Mouse (Mus musculus): ENCODE results near the gene Sash1.

DNA sequence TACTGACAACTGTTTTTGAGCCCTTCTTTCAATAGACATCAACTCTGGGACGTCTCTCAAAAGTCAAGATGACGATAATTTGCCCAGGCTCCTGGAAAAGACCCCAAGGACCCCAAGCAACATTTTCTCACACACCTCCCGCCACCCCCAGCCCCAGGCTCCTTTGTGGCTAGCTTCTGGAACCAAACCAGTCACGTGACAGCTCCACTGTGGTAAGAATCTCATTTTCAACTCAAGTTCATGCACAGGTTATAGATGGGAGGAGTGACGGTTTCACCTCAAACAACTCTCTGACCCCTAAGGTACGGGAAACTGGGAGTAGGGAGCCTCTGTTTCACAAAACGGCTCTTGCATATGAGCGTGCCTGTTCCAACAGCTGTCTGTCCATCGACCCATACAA lies 25.2 kb downstream of the Sash1 start:
- TF ChIP-seq CTCF (IDR thresholded peaks at IDR 0.05; ENCODE audit: low read depth, low read length): no peak
- TF ChIP-seq POLR2AphosphoS5 (IDR thresholded peaks at IDR 0.05; ENCODE audit: insufficient replicate concordance, low read depth, low read length): no peak
- no peak for TF ChIP-seq GATA1 (IDR thresholded peaks at IDR 0.05; ENCODE audit: borderline replicate concordance, low read length)
- TF ChIP-seq TAL1 (conservative IDR thresholded peaks at IDR 0.05; ENCODE audit: low read depth, low read length): no peak

Measured in G1E (cell line).